Mouse (Mus musculus) B cell, adult 2 months (primary cell): Measurements from ENCODE around the gene Slc25a44.

Source experiments
- DNase-seq, 2 experiments: peaks; one replicate each; pipeline ENCODE4 v3.0.0; 2022

Gene Slc25a44

GRCm38 (mm10) chr3:88424605-88425329, at the start of gene Slc25a44:
Slc25a44 (minus strand) TSS chr3:88425139.
- DNase-seq: peak; percentile 87 to 90

GRCm38 (mm10) chr3:88473571-88473970, 48.6 kb upstream of the Slc25a44 start:
- DNase-seq: no peak

- DNase-seq: no peak
These were observed 48.1 kb upstream of the Slc25a44 start for GRCm38 (mm10) chr3:88473020-88473419.

- DNase-seq: no peak
These were observed 46.1 kb upstream of the Slc25a44 start for GRCm38 (mm10) chr3:88470943-88471479.

- no peak for DNase-seq
These were observed 44.5 kb upstream of the Slc25a44 start for GRCm38 (mm10) chr3:88469466-88469865.

GRCm38 (mm10) chr3:88467116-88467824, 42.3 kb upstream of the Slc25a44 start:
- DNase-seq: peak; percentile 92 to 93

- DNase-seq: no peak
These were observed 40.2 kb upstream of the Slc25a44 start for GRCm38 (mm10) chr3:88465127-88465526.

GRCm38 (mm10) chr3:88464425-88464824, 39.5 kb upstream of the Slc25a44 start:
- DNase-seq: no peak

GRCm38 (mm10) chr3:88460983-88461696, 36.2 kb upstream of the Slc25a44 start, which contains the start of gene Sema4a:
Sema4a (minus strand) TSS chr3:88461182.
- no peak for DNase-seq

- no peak for DNase-seq
These were observed 35.1 kb upstream of the Slc25a44 start for GRCm38 (mm10) chr3:88460029-88460428.

- no peak for DNase-seq
These were observed 33.9 kb upstream of the Slc25a44 start for GRCm38 (mm10) chr3:88458778-88459219.

GRCm38 (mm10) chr3:88456746-88457532, 32.0 kb upstream of the Slc25a44 start:
- no peak for DNase-seq

GRCm38 (mm10) chr3:88456313-88456712, 31.4 kb upstream of the Slc25a44 start:
- no peak for DNase-seq

- no peak for DNase-seq
These were observed 30.8 kb upstream of the Slc25a44 start for GRCm38 (mm10) chr3:88455588-88456264.

- DNase-seq: no peak
These were observed 30.0 kb upstream of the Slc25a44 start for GRCm38 (mm10) chr3:88454762-88455587.

- peak; percentile 59 to 60 for DNase-seq
These were observed 29.0 kb upstream of the Slc25a44 start for GRCm38 (mm10) chr3:88453986-88454385.

GRCm38 (mm10) chr3:88453369-88453768, 28.4 kb upstream of the Slc25a44 start:
- no peak for DNase-seq

GRCm38 (mm10) chr3:88452716-88453115, 27.8 kb upstream of the Slc25a44 start:
- no peak for DNase-seq

GRCm38 (mm10) chr3:88452246-88452645, 27.3 kb upstream of the Slc25a44 start:
- DNase-seq: no peak

- no peak for DNase-seq
These were observed 25.6 kb upstream of the Slc25a44 start for GRCm38 (mm10) chr3:88450379-88451131.
